Mouse (Mus musculus) neural tube, postnatal 0 days (tissue): ENCODE results near the gene Gm28038. TPM values are rescaled to one million over a fixed set of nuclear protein-coding genes. Genes with fewer than 3 reads are reported as not detected.

ENCODE experiments used
- polyA plus RNA-seq: library from polyadenylated mRNA; unstranded; fragments of >200 nt; fragmentation: Nextera tagmentation; extraction: Ambion mirVana; gene quantifications from 2 replicates; pipeline ENCODE4 v1.2.1, GENCODE M21; 2015

Gene Gm28038
- not detected in 2 replicates for polyA plus RNA-seq

DNA sequence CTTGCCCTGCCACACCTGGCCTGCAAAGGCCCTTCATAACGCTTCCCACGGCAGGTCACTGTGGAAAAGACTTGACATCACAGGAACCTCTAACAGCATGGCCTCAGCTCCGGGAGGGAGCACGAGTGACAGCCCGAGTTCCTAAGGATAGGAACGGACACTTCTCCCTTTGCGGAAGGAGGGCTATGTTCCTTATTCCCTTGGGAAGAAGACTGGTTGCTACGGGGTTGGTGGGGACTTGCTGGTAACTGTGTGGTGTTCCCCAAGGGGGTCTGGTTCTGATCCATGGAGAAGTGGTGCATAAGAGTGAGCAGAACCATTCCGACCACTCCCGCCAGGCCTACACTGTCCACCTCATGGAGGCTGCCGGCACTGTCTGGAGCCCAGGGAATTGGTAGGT lies at the start of gene Gm28038:
Gene Gm28038, plus strand, starts transcription at position 301 of the 400 bp plus-strand sequence.

GRCm38 (mm10) chr2:30237199-30237880 lies 43.5 kb upstream of the Gm28038 start, which contains the start of gene Lrrc8a:
Gene Lrrc8a, plus strand, starts transcription at chr2:30237715.

DNA sequence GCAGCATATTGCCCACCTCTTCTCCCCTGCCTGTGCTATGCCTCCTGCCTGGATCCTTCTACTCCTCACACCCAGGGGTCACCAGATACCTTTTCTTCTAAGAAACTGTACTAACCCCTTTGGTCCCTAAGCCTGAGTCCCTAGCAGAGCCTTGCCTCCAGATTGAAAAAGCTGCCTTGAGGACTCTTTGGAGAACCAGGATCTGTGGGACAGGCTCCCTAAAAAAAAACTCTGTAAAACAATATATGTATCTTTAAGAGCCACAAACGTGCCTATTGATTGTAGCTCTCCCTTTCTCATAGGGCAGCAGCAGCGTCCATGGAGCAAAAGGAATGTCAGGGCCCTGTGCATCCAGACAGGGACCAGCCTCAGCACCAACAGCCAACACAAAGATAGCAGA lies 40.6 kb upstream of the Gm28038 start, which contains the start of gene Gm28035:
Gene Gm28035, plus strand, starts transcription at position 301 of the 400 bp plus-strand sequence.

DNA sequence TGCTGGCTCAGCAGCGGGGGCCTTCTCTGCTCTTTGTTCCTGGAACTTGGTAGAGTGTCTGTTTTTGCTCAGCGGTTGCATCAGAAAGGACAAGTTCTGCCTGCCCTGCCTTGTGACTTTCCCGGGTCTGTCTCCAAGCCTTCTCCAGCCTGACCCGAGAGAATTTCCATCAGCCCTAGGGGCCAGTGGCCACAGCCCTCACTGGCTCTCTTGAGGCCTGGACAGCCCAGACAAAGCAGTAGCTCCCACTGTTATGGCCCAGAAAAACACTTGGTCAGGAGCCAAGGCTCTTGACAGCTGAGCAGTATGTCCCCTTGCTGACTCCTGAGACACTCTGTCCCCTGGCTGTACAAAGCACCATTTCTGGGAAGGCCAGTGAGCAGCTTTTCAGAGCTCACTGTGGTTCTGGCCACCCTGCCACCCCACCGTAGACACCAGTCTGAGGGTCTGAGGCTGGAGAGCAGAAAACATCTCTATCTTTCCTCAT lies 15.0 kb upstream of the Gm28038 start, which contains the start of gene Phyhd1:
Gene Phyhd1, plus strand, starts transcription at position 437 of the 487 bp plus-strand sequence.

GRCm38 (mm10) chr2:30286192-30287026 lies 5.6 kb downstream of the Gm28038 start, which contains the start of the genes Dolk and Nup188:
Gene Dolk, minus strand, starts transcription at chr2:30286334.
Gene Nup188, plus strand, starts transcription at chr2:30286397.

Other genes with a start within 250 kb of the Gm28038 start
- 57.4 and 65.7 TPM in 2 replicates for gene Wdr34, start 232.2 kb upstream of the Gm28038 start, polyA plus RNA-seq
- gene Set, start 223.7 kb upstream of the Gm28038 start, polyA plus RNA-seq, result 280 and 287 TPM in 2 replicates
- 0.87 and 1.0 TPM in 2 replicates for gene Pkn3, start 203.4 kb upstream of the Gm28038 start, polyA plus RNA-seq
- gene Zdhhc12, start 187.4 kb upstream of the Gm28038 start, polyA plus RNA-seq, result 35.6 and 39.5 TPM in 2 replicates
- 16.3 and 17.7 TPM in 2 replicates for gene Zer1, start 156.5 kb upstream of the Gm28038 start, polyA plus RNA-seq
- gene Tbc1d13, start 147.3 kb upstream of the Gm28038 start, polyA plus RNA-seq, result 9.2 and 10.8 TPM in 2 replicates
- 52.6 and 59.4 TPM in 2 replicates for gene Endog, start 109.5 kb upstream of the Gm28038 start, polyA plus RNA-seq
- gene Spout1, start 102.6 kb upstream of the Gm28038 start, polyA plus RNA-seq, result 52.8 and 64.2 TPM in 2 replicates
- gene Kyat1, start 75.2 kb upstream of the Gm28038 start, polyA plus RNA-seq, result 17.1 and 18.6 TPM in 2 replicates
- gene Lrrc8a, start 43.3 kb upstream of the Gm28038 start, polyA plus RNA-seq, result 60.2 and 61.1 TPM in 2 replicates
- 0.09 and 0.15 TPM in 2 replicates for gene Gm28035, start 40.5 kb upstream of the Gm28038 start, polyA plus RNA-seq
- gene Phyhd1, start 14.8 kb upstream of the Gm28038 start, polyA plus RNA-seq, result 7.3 and 8.3 TPM in 2 replicates
- gene Dolk, start 5.3 kb downstream of the Gm28038 start, polyA plus RNA-seq, result 42.0 and 45.1 TPM in 2 replicates
- gene Nup188, start 5.4 kb downstream of the Gm28038 start, polyA plus RNA-seq, result 10.0 and 11.1 TPM in 2 replicates
- gene Sh3glb2, start 78.3 kb downstream of the Gm28038 start, polyA plus RNA-seq, result 180 and 203 TPM in 2 replicates
- gene Miga2, start 83.2 kb downstream of the Gm28038 start, polyA plus RNA-seq, result 33.5 and 36.1 TPM in 2 replicates
- 53.7 and 54.8 TPM in 2 replicates for gene Dolpp1, start 111.2 kb downstream of the Gm28038 start, polyA plus RNA-seq
- 25.8 and 29.2 TPM in 2 replicates for gene Crat, start 134.8 kb downstream of the Gm28038 start, polyA plus RNA-seq
- 125 and 136 TPM in 2 replicates for gene Ptpa, start 135.0 kb downstream of the Gm28038 start, polyA plus RNA-seq
- 2.4 and 6.8 TPM in 2 replicates for gene Ier5l, start 193.2 kb downstream of the Gm28038 start, polyA plus RNA-seq